Mouse (Mus musculus) MEL (cell line): Measurements from ENCODE around the gene Ttc17. TPM values are rescaled to one million over a fixed set of nuclear protein-coding genes. Genes with fewer than 3 reads are reported as not detected.

ENCODE experiments used
- DNase-seq: peaks from one replicate; pipeline ENCODE4 v3.0.0; 2011; ENCODE audit warnings: low read depth, low spot score
- H3K27ac ChIP-seq: 2 replicates; pipeline ENCODE4 v1.5.1; 2012; ENCODE audit warnings: low read depth, mild to moderate bottlenecking, control low read depth, low read length, moderate library complexity; ENCODE audit not compliant: control insufficient read depth
- H3K27me3 ChIP-seq, 2 experiments: fragments of 150-350 bp in 1 of 2; sonication (generic) in 1 of 2; 2 replicates each; pipeline ENCODE4 v1.6.1; 2012; ENCODE audit warnings: low read length in 2 of 2, mild to moderate bottlenecking in 2 of 2, improper control_type of control experiment in 1 of 2, moderate library complexity in 1 of 2; ENCODE audit not compliant: insufficient read depth in 2 of 2, control insufficient read depth in 1 of 2
- H3K36me3 ChIP-seq, 2 experiments: 2 replicates each; pipeline ENCODE4 v1.6.1; 2012 to 2014; ENCODE audit warnings: low read length in 2 of 2, improper control_type of control experiment in 1 of 2, inconsistent platforms in 1 of 2, mild to moderate bottlenecking in 1 of 2; ENCODE audit not compliant: insufficient read depth in 2 of 2, control insufficient read depth in 1 of 2
- H3K4me1 ChIP-seq, 2 experiments: fragments of 150-350 bp in 1 of 2; sonication (generic) in 1 of 2; 2 replicates each; pipeline ENCODE4 v1.6.1; 2012; ENCODE audit warnings: low read length in 2 of 2, improper control_type of control experiment in 1 of 2, mild to moderate bottlenecking in 1 of 2; ENCODE audit not compliant: insufficient read depth in 2 of 2, control insufficient read depth in 1 of 2
- H3K4me3 ChIP-seq, 2 experiments: fragments of 150-350 bp in 1 of 2; sonication (generic) in 1 of 2; 2 replicates each; pipeline ENCODE4 v1.5.1; 2012; ENCODE audit warnings: low read depth in 2 of 2, low read length in 2 of 2, mild to moderate bottlenecking in 2 of 2, moderate library complexity in 2 of 2, control low read depth in 1 of 2, improper control_type of control experiment in 1 of 2; ENCODE audit not compliant: control insufficient read depth in 1 of 2, insufficient read depth in 1 of 2
- H3K79me2 ChIP-seq: 2 replicates; pipeline ENCODE4 v1.6.1; 2012; ENCODE audit warnings: mild to moderate bottlenecking, low read length, moderate library complexity; ENCODE audit not compliant: control insufficient read depth, poor library complexity, insufficient read depth
- H3K9ac ChIP-seq: 2 replicates; pipeline ENCODE4 v1.6.1; 2012; ENCODE audit warnings: low read depth, mild to moderate bottlenecking, control low read depth, low read length, moderate library complexity; ENCODE audit not compliant: control insufficient read depth, poor library complexity, severe bottlenecking
- H3K9me3 ChIP-seq: fragments of 150-350 bp; sonication (generic); replicated peaks from 2 replicates; pipeline ENCODE4 v1.6.1; 2012; ENCODE audit warnings: mild to moderate bottlenecking, low read length, improper control_type of control experiment, moderate library complexity; ENCODE audit not compliant: insufficient read depth
- CTCF ChIP-seq, 3 experiments: IDR thresholded peaks in 2 of 3; conservative IDR thresholded peaks in 1 of 3; 2 replicates each; pipeline ENCODE4 v1.5.1; 2011 to 2012; ENCODE audit warnings: low read length in 3 of 3, low read depth in 2 of 3, mild to moderate bottlenecking in 2 of 3, improper control_type of control experiment in 1 of 3, inconsistent platforms in 1 of 3, mixed read lengths in 1 of 3, moderate library complexity in 1 of 3; ENCODE audit not compliant: control insufficient read depth in 1 of 3, insufficient read depth in 1 of 3, poor library complexity in 1 of 3, severe bottlenecking in 1 of 3
- E2F4 ChIP-seq: IDR thresholded peaks from 2 replicates; pipeline ENCODE4 v1.6.1; 2011; ENCODE audit warnings: low read depth, low read length, improper control_type of control experiment, borderline replicate concordance
- GABPA ChIP-seq: IDR thresholded peaks from 2 replicates; pipeline ENCODE4 v1.6.1; 2012; ENCODE audit warnings: low read depth, mild to moderate bottlenecking, inconsistent platforms, low read length, improper control_type of control experiment, moderate library complexity
- HCFC1 ChIP-seq: IDR thresholded peaks from 2 replicates; pipeline ENCODE4 v1.6.1; 2012; ENCODE audit warnings: low read depth, mild to moderate bottlenecking, inconsistent platforms, low read length, improper control_type of control experiment, moderate library complexity
- JUND ChIP-seq: IDR thresholded peaks from 2 replicates; pipeline ENCODE4 v1.6.1; 2011; ENCODE audit warnings: low read depth, mild to moderate bottlenecking, improper control_type of control experiment, low read length
- KAT2A ChIP-seq: conservative IDR thresholded peaks from 2 replicates; pipeline ENCODE4 v1.6.1; 2012; ENCODE audit warnings: low read depth, low read length, improper control_type of control experiment, inconsistent platforms
- MAFK ChIP-seq: IDR thresholded peaks from 2 replicates; pipeline ENCODE4 v1.6.1; 2011; ENCODE audit warnings: low read depth, mild to moderate bottlenecking, low read length, improper control_type of control experiment, borderline replicate concordance
- MXI1 ChIP-seq: IDR thresholded peaks from 2 replicates; pipeline ENCODE4 v1.6.1; 2011; ENCODE audit warnings: mild to moderate bottlenecking, low read depth, low read length, improper control_type of control experiment
- MYB ChIP-seq: IDR thresholded peaks from 2 replicates; pipeline ENCODE4 v1.6.1; 2011; ENCODE audit warnings: mild to moderate bottlenecking, low read depth, low read length, improper control_type of control experiment
- MYC ChIP-seq: IDR thresholded peaks from 2 replicates; pipeline ENCODE4 v1.6.1; 2011; ENCODE audit warnings: low read depth, mild to moderate bottlenecking, low read length, improper control_type of control experiment, moderate library complexity
- NELFE ChIP-seq: IDR thresholded peaks from 2 replicates; pipeline ENCODE4 v1.6.1; 2011; ENCODE audit warnings: low read depth, low read length, improper control_type of control experiment
- POLR2A ChIP-seq, 2 experiments: IDR thresholded peaks; 2 replicates each; pipeline ENCODE4 v1.6.1; 2011 to 2012; ENCODE audit warnings: low read length in 2 of 2, mild to moderate bottlenecking in 2 of 2, control low read depth in 1 of 2, improper control_type of control experiment in 1 of 2, low read depth in 1 of 2, moderate library complexity in 1 of 2; ENCODE audit not compliant: control insufficient read depth in 1 of 2, insufficient read depth in 1 of 2, poor library complexity in 1 of 2
- POLR2AphosphoS2 ChIP-seq: IDR thresholded peaks from 2 replicates; pipeline ENCODE4 v1.6.1; 2011; ENCODE audit warnings: low read length, improper control_type of control experiment
- RAD21 ChIP-seq: IDR thresholded peaks from 2 replicates; pipeline ENCODE4 v1.6.1; 2011; ENCODE audit warnings: mild to moderate bottlenecking, low read depth, low read length, improper control_type of control experiment
- RCOR1 ChIP-seq: IDR thresholded peaks from 2 replicates; pipeline ENCODE4 v1.6.1; 2012; ENCODE audit warnings: low read depth, mild to moderate bottlenecking, inconsistent platforms, low read length, improper control_type of control experiment
- SIN3A ChIP-seq: IDR thresholded peaks from 2 replicates; pipeline ENCODE4 v1.6.1; 2012; ENCODE audit warnings: low read length, improper control_type of control experiment, inconsistent platforms
- SMC3 ChIP-seq: IDR thresholded peaks from 2 replicates; pipeline ENCODE4 v1.6.1; 2011; ENCODE audit warnings: low read depth, low read length, improper control_type of control experiment
- TAL1 ChIP-seq: IDR thresholded peaks from 2 replicates; pipeline ENCODE4 v1.6.1; 2012; ENCODE audit warnings: mild to moderate bottlenecking, inconsistent platforms, low read length, moderate library complexity, mixed read lengths
- TCF12 ChIP-seq: IDR thresholded peaks from 2 replicates; pipeline ENCODE4 v1.6.1; 2014; ENCODE audit warnings: low read depth, mild to moderate bottlenecking, inconsistent platforms, low read length, improper control_type of control experiment, moderate library complexity
- UBTF ChIP-seq: IDR thresholded peaks from 2 replicates; pipeline ENCODE4 v1.6.1; 2012; ENCODE audit warnings: low read depth, mild to moderate bottlenecking, inconsistent platforms, low read length, improper control_type of control experiment, moderate library complexity, borderline replicate concordance; ENCODE audit not compliant: insufficient read depth
- USF1 ChIP-seq: IDR thresholded peaks from 2 replicates; pipeline ENCODE4 v1.6.1; 2014; ENCODE audit warnings: low read depth, mild to moderate bottlenecking, inconsistent platforms, low read length, improper control_type of control experiment, moderate library complexity
- ZC3H11A ChIP-seq: IDR thresholded peaks from 2 replicates; pipeline ENCODE4 v1.6.1; 2012; ENCODE audit warnings: low read depth, mild to moderate bottlenecking, inconsistent platforms, low read length, improper control_type of control experiment
- ZNF384 ChIP-seq: IDR thresholded peaks from 2 replicates; pipeline ENCODE4 v1.6.1; 2012; ENCODE audit warnings: low read depth, mild to moderate bottlenecking, inconsistent platforms, low read length, improper control_type of control experiment
- polyA plus RNA-seq, 2 experiments: library from polyadenylated mRNA; stranded (reverse) in 1 of 2; unstranded in 1 of 2; fragments of >175 nt in 1 of 2; fragments of >200 nt in 1 of 2; gene quantifications; 2 replicates each; pipeline versions ENCODE4 v1.2.1 to v1.2.4; 2012; ENCODE audit warnings: low replicate concordance in 2 of 2, low read depth in 1 of 2; ENCODE audit not compliant: insufficient read length in 2 of 2, insufficient read depth in 1 of 2, missing spikeins in 1 of 2
- total RNA-seq: library from RNA; depleted of rRNA; stranded (reverse); fragments of 300-350 nt; gene quantifications from 2 replicates; pipeline ENCODE4 v1.2.3, GENCODE M21; 2012

Gene Ttc17
- total and polyA plus RNA-seq, 3 experiments = 7.0 to 10.2 TPM; not detected in 1

GRCm38 (mm10) chr2:94264631-94265098 is 141.8 kb downstream of the Ttc17 start:
- no peak overlapping the region for H3K9ac ChIP-seq
- H3K27me3 ChIP-seq = peaks cover 0 to 5% of the 10 kb centered on the region in 2 experiments; a peak in 3 of 4 replicates
- H3K36me3 ChIP-seq = peaks cover 0 to 6% of the 10 kb centered on the region in 2 experiments; a peak in 2 of 4 replicates
- H3K79me2 ChIP-seq = no peaks in the 10 kb centered on the region
- DNase-seq = no peak
- H3K4me3 ChIP-seq = no peak overlapping the region
- TF ChIP-seq TAL1 = no peak
- TF ChIP-seq SMC3 = no peak
- no peak for TF ChIP-seq GABPA
- no peak for TF ChIP-seq MAFK
- TF ChIP-seq NELFE = no peak
- TF ChIP-seq E2F4 = no peak
- no peak for TF ChIP-seq SIN3A
- TF ChIP-seq RCOR1 = no peak
- no peak for TF ChIP-seq USF1
- TF ChIP-seq CTCF (IDR thresholded peaks at IDR 0.05 in 2 of 3, conservative IDR thresholded peaks at IDR 0.05 in 1 of 3; ENCODE audit: control insufficient read depth in 1 of 3, insufficient read depth in 1 of 3, low read depth in 2 of 3, low read length in 3 of 3, poor library complexity in 1 of 3, severe bottlenecking in 1 of 3) = no peak
- TF ChIP-seq UBTF = no peak
- TF ChIP-seq HCFC1 = no peak
- TF ChIP-seq KAT2A = no peak
- no peak for TF ChIP-seq MYC
- TF ChIP-seq JUND = no peak
- TF ChIP-seq, all 39 proteins: peak for 0
- Histone ChIP-seq H3K4me1 (peaks cover 2 to 19% of the 10 kb centered on the region in 2 experiments; a peak in 3 of 4 replicates), H3K27ac (no peak overlapping the region), H3K9me3 (no peaks in the 10 kb centered on the region)

GRCm38 (mm10) chr2:94264006-94264405 is 142.5 kb downstream of the Ttc17 start:
- Histone ChIP-seq H3K79me2 (no peaks in the 10 kb centered on the region), H3K9me3 (no peaks in the 10 kb centered on the region), H3K36me3 (peaks cover 0 to 6% of the 10 kb centered on the region in 2 experiments; a peak in 2 of 4 replicates), H3K4me3 (no peak overlapping the region), H3K27ac (no peak overlapping the region), H3K9ac (no peak overlapping the region), H3K4me1 (peaks cover 2 to 19% of the 10 kb centered on the region in 2 experiments; a peak in 3 of 4 replicates)
- no peak for DNase-seq
- TF ChIP-seq E2F4 = no peak
- TF ChIP-seq TCF12 = no peak
- no peak for TF ChIP-seq POLR2A (IDR thresholded peaks at IDR 0.05; ENCODE audit: control insufficient read depth in 1 of 2, insufficient read depth in 1 of 2, low read depth in 1 of 2, low read length in 2 of 2, poor library complexity in 1 of 2)
- TF ChIP-seq CTCF (IDR thresholded peaks at IDR 0.05 in 2 of 3, conservative IDR thresholded peaks at IDR 0.05 in 1 of 3; ENCODE audit: control insufficient read depth in 1 of 3, insufficient read depth in 1 of 3, low read depth in 2 of 3, low read length in 3 of 3, poor library complexity in 1 of 3, severe bottlenecking in 1 of 3) = no peak
- no peak for TF ChIP-seq MXI1
- TF ChIP-seq RCOR1 = no peak
- TF ChIP-seq POLR2AphosphoS2 = no peak
- no peak for TF ChIP-seq RAD21
- no peak for TF ChIP-seq ZC3H11A
- no peak for TF ChIP-seq MYB
- no peak for TF ChIP-seq MAFK
- no peak for TF ChIP-seq KAT2A
- no peak for TF ChIP-seq ZNF384
- TF ChIP-seq, all 39 proteins: peak for 0
- H3K27me3 ChIP-seq = peaks cover 0 to 5% of the 10 kb centered on the region in 2 experiments; a peak in 3 of 4 replicates
